In genomic region chr3:90245406-90245805, GRCm38 (mm10) we compare ENCODE assay signal across 28 mouse cellular contexts. TPM values are rescaled to one million over a fixed set of nuclear protein-coding genes. Genes with fewer than 3 reads are reported as not detected.
DNase-seq lines count a peak whose midpoint lies in the region; ATAC-seq and TF ChIP-seq lines count a peak whose summit lies in the region.
"Had no signal": no experiment of that assay in that cellular context is flagged by ENCODE, and none has a peak within 500 bp of the region (broad histone marks: within the 10 kb centered on the region; RNA-seq: fewer than 3 reads in every experiment).

No protein-coding gene starts in this region.

- ATAC-seq in lung, postnatal 0 days = no peak
- ATAC-seq in forebrain, embryonic 16.5 days = no peak
- ATAC-seq: intestine, embryonic 15.5 days; midbrain, embryonic 15.5 days had no signal

- H3K27me3 ChIP-seq in lung, postnatal 0 days (replicated peaks; ENCODE audit: insufficient read depth, low read length) = no peaks in the 10 kb centered on the region
- H3K27me3 ChIP-seq in limb, embryonic 10.5 days (ENCODE audit: low read depth, poor library complexity, severe bottlenecking) = peaks cover 7% of the 10 kb centered on the region; the same call in 1 of the 2 replicates
- no peaks in the 10 kb centered on the region for H3K27me3 ChIP-seq in forebrain, embryonic 16.5 days (replicated peaks; ENCODE audit: control insufficient read depth, insufficient read depth, low read length)
- H3K27me3 ChIP-seq: CH12.LX; embryonic facial prominence, embryonic 13.5 days; forebrain, embryonic 12.5 days; hindbrain, embryonic 15.5 days; intestine, embryonic 15.5 days; limb, embryonic 12.5 days; liver, embryonic 15.5 days; lung, embryonic 15.5 days; midbrain, embryonic 15.5 days; neural tube, embryonic 13.5 days had no signal

- 52% methylated on average over 2 of the region's 2 CpGs for WGBS in lung, postnatal 0 days
- 41% methylated on average over 2 of the region's 2 CpGs for WGBS in lung, adult 2 months
- WGBS in limb, embryonic 10.5 days = 93% methylated on average over 2 of the region's 2 CpGs
- WGBS in forebrain, embryonic 16.5 days = 49% methylated on average over 2 of the region's 2 CpGs

- H3K4me3 ChIP-seq in lung, postnatal 0 days (ENCODE audit: low read depth, low read length) = no peak overlapping the region
- no peak overlapping the region for H3K4me3 ChIP-seq in lung, adult 2 months (replicated peaks; ENCODE audit: extremely low read depth, low read depth, low read length)
- no peak overlapping the region for H3K4me3 ChIP-seq in limb, embryonic 10.5 days
- H3K4me3 ChIP-seq in forebrain, embryonic 16.5 days (replicated peaks; ENCODE audit: low read length) = no peak overlapping the region
- H3K4me3 ChIP-seq: embryonic facial prominence, embryonic 13.5 days; forebrain, embryonic 12.5 days; hindbrain, embryonic 10.5 days; hindbrain, embryonic 15.5 days; intestine, embryonic 15.5 days; limb, embryonic 12.5 days; liver, embryonic 15.5 days; lung, embryonic 15.5 days; midbrain, embryonic 15.5 days; neural tube, embryonic 13.5 days had no signal

- no peak for TF ChIP-seq EP300 in lung, postnatal 0 days (IDR thresholded peaks at IDR 0.05)

- peaks cover 13% of the 10 kb centered on the region; the same call in 1 of the 2 replicates for H3K4me1 ChIP-seq in lung, postnatal 0 days (ENCODE audit: insufficient read depth, low read depth, low read length)
- peaks cover 6% of the 10 kb centered on the region for H3K4me1 ChIP-seq in lung, adult 2 months (ENCODE audit: control insufficient read depth, insufficient read depth, low read length)
- peaks cover 41% of the 10 kb centered on the region for H3K4me1 ChIP-seq in limb, embryonic 10.5 days
- peaks cover 24% of the 10 kb centered on the region for H3K4me1 ChIP-seq in forebrain, embryonic 16.5 days (replicated peaks; ENCODE audit: control insufficient read depth, insufficient read depth, low read length)

- no peaks in the 10 kb centered on the region for H3K9me3 ChIP-seq in lung, postnatal 0 days (ENCODE audit: low read length)
- H3K9me3 ChIP-seq in limb, embryonic 10.5 days (replicated peaks) = no peaks in the 10 kb centered on the region
- no peaks in the 10 kb centered on the region for H3K9me3 ChIP-seq in forebrain, embryonic 16.5 days (ENCODE audit: control insufficient read depth, low read length)
- H3K9me3 ChIP-seq: embryonic facial prominence, embryonic 13.5 days; forebrain, embryonic 12.5 days; hindbrain, embryonic 10.5 days; hindbrain, embryonic 15.5 days; intestine, embryonic 15.5 days; limb, embryonic 12.5 days; liver, embryonic 15.5 days; lung, embryonic 15.5 days; midbrain, embryonic 15.5 days; neural tube, embryonic 13.5 days had no signal

- no peak overlapping the region for H3K27ac ChIP-seq in lung, postnatal 0 days (ENCODE audit: low read length)
- no peak overlapping the region for H3K27ac ChIP-seq in limb, embryonic 10.5 days
- no peak overlapping the region for H3K27ac ChIP-seq in forebrain, embryonic 16.5 days (ENCODE audit: low read length)
- H3K27ac ChIP-seq: embryonic facial prominence, embryonic 13.5 days; forebrain, embryonic 12.5 days; hindbrain, embryonic 10.5 days; hindbrain, embryonic 15.5 days; intestine, embryonic 15.5 days; limb, embryonic 12.5 days; liver, embryonic 15.5 days; lung, embryonic 15.5 days; midbrain, embryonic 15.5 days; neural tube, embryonic 13.5 days had no signal

- H3K36me3 ChIP-seq in lung, postnatal 0 days (ENCODE audit: insufficient read depth, low read length) = no peaks in the 10 kb centered on the region
- peaks cover 11% of the 10 kb centered on the region for H3K36me3 ChIP-seq in limb, embryonic 10.5 days
- H3K36me3 ChIP-seq in forebrain, embryonic 16.5 days (ENCODE audit: control insufficient read depth, insufficient read depth) = no peaks in the 10 kb centered on the region
- H3K36me3 ChIP-seq: hindbrain, embryonic 15.5 days; intestine, embryonic 15.5 days; lung, embryonic 15.5 days; midbrain, embryonic 15.5 days; neural tube, embryonic 13.5 days had no signal

- H3K9ac ChIP-seq in lung, postnatal 0 days (replicated peaks; ENCODE audit: low read depth) = no peak overlapping the region
- no peak overlapping the region for H3K9ac ChIP-seq in forebrain, embryonic 16.5 days (replicated peaks; ENCODE audit: low read depth, low read length)
- H3K9ac ChIP-seq: embryonic facial prominence, embryonic 13.5 days; forebrain, embryonic 12.5 days; hindbrain, embryonic 15.5 days; intestine, embryonic 15.5 days; limb, embryonic 12.5 days; liver, embryonic 15.5 days; lung, embryonic 15.5 days; midbrain, embryonic 15.5 days; neural tube, embryonic 13.5 days had no signal

- TF ChIP-seq POLR2A in lung, adult 2 months (IDR thresholded peaks at IDR 0.05; ENCODE audit: borderline replicate concordance, extremely low read depth, low read depth, low read length) = no peak

- DNase-seq in lung, postnatal 0 days (ENCODE audit: low spot score) = peak; percentile 8
- no peak for DNase-seq in lung, adult 2 months
- peak; percentile 49 for DNase-seq in CD4-positive helper T cell, adult 2 months (ENCODE audit: low read depth, low spot score)
- peak; percentile 57 for DNase-seq in adipocyte (ENCODE audit: low spot score)
- DNase-seq in naive thymus-derived CD4-positive, alpha-beta T cell, adult 2 months (ENCODE audit: low read depth) = peak; percentile 50
- no peak for DNase-seq in limb, embryonic 10.5 days (ENCODE audit: low spot score)
- DNase-seq: adrenal gland, postnatal 14 days; cerebellum, adult 11 months; cerebellum, adult 9-10 months; embryo, embryonic 11 days; gastrocnemius, postnatal 14 days; heart, postnatal 14 days; kidney, adult 2 months; kidney, postnatal 4 days; layer of hippocampus, postnatal 36 days; lung, postnatal 36 days had no signal

- TF ChIP-seq CTCF in lung, postnatal 0 days (IDR thresholded peaks at IDR 0.05) = no peak
- no peak for TF ChIP-seq CTCF in lung, adult 2 months (IDR thresholded peaks at IDR 0.05; ENCODE audit: insufficient read depth, low read length)

- no peak overlapping the region for H3K4me2 ChIP-seq in lung, postnatal 0 days (replicated peaks; ENCODE audit: low read depth, low read length)
- H3K4me2 ChIP-seq in forebrain, embryonic 16.5 days (ENCODE audit: low read length) = no peak overlapping the region
- H3K4me2 ChIP-seq: embryonic facial prominence, embryonic 13.5 days; forebrain, embryonic 12.5 days; hindbrain, embryonic 15.5 days; intestine, embryonic 15.5 days; limb, embryonic 12.5 days; liver, embryonic 15.5 days; lung, embryonic 15.5 days; midbrain, embryonic 15.5 days; neural tube, embryonic 13.5 days had no signal

RNA-seq across cellular contexts. Expression of gene Creb3l4, which starts 2.1 kb away (rescaled TPM):
- 2.4 and 2.8 TPM in 2 replicates for polyA plus RNA-seq in lung, postnatal 0 days (2015; fragmentation: Nextera tagmentation; extraction: Ambion mirVana)
- polyA plus RNA-seq in lung, adult 2 months (2012; rRNA removed) = 2.0 TPM in 2 replicates
- 4.0 and 8.9 TPM in 2 replicates for polyA plus RNA-seq in limb, embryonic 10.5 days (2016; fragmentation: Nextera tagmentation; extraction: Ambion mirVana)
- polyA plus RNA-seq in forebrain, embryonic 16.5 days (2015; fragmentation: Nextera tagmentation; extraction: Ambion mirVana) = 2.7 and 3.3 TPM in 2 replicates

RNA-seq across cellular contexts. Expression of gene Slc39a1, which starts 2.6 kb away (rescaled TPM):
- polyA plus RNA-seq in lung, postnatal 0 days (2015; fragmentation: Nextera tagmentation; extraction: Ambion mirVana) = 143 and 152 TPM in 2 replicates
- 72.8 and 83.7 TPM in 2 replicates for polyA plus RNA-seq in lung, adult 2 months (2012; rRNA removed)
- 55.6 and 60.1 TPM in 2 replicates for polyA plus RNA-seq in limb, embryonic 10.5 days (2016; fragmentation: Nextera tagmentation; extraction: Ambion mirVana)
- polyA plus RNA-seq in forebrain, embryonic 16.5 days (2015; fragmentation: Nextera tagmentation; extraction: Ambion mirVana) = 42.5 and 43.1 TPM in 2 replicates

RNA-seq across cellular contexts. Expression of gene Crtc2, which starts 8.6 kb away (rescaled TPM):
- 11.9 and 16.2 TPM in 2 replicates for polyA plus RNA-seq in lung, postnatal 0 days (2015; fragmentation: Nextera tagmentation; extraction: Ambion mirVana)
- 60.2 and 77.4 TPM in 2 replicates for polyA plus RNA-seq in lung, adult 2 months (2012; rRNA removed)
- 26.5 and 31.6 TPM in 2 replicates for polyA plus RNA-seq in limb, embryonic 10.5 days (2016; fragmentation: Nextera tagmentation; extraction: Ambion mirVana)
- polyA plus RNA-seq in forebrain, embryonic 16.5 days (2015; fragmentation: Nextera tagmentation; extraction: Ambion mirVana) = 18.5 and 23.2 TPM in 2 replicates

RNA-seq across cellular contexts. Expression of gene Jtb, which starts 14.0 kb away (rescaled TPM):
- polyA plus RNA-seq in lung, postnatal 0 days (2015; fragmentation: Nextera tagmentation; extraction: Ambion mirVana) = 148 and 154 TPM in 2 replicates
- polyA plus RNA-seq in lung, adult 2 months (2012; rRNA removed) = 49.4 and 66.3 TPM in 2 replicates
- polyA plus RNA-seq in limb, embryonic 10.5 days (2016; fragmentation: Nextera tagmentation; extraction: Ambion mirVana) = 71.4 and 73.5 TPM in 2 replicates
- polyA plus RNA-seq in forebrain, embryonic 16.5 days (2015; fragmentation: Nextera tagmentation; extraction: Ambion mirVana) = 106 and 114 TPM in 2 replicates

RNA-seq across cellular contexts. Expression of gene Dennd4b, which starts 19.6 kb away (rescaled TPM):
- 2.3 and 2.7 TPM in 2 replicates for polyA plus RNA-seq in lung, postnatal 0 days (2015; fragmentation: Nextera tagmentation; extraction: Ambion mirVana)
- polyA plus RNA-seq in lung, adult 2 months (2012; rRNA removed) = 37.5 and 39.6 TPM in 2 replicates
- 3.4 and 5.1 TPM in 2 replicates for polyA plus RNA-seq in limb, embryonic 10.5 days (2016; fragmentation: Nextera tagmentation; extraction: Ambion mirVana)
- polyA plus RNA-seq in forebrain, embryonic 16.5 days (2015; fragmentation: Nextera tagmentation; extraction: Ambion mirVana) = 5.3 and 6.7 TPM in 2 replicates

Comparison
In these comparisons a context has a peak if more than half of its experiments do, and no peak if none do; other contexts are left out.
1. DNase-seq: peak in lung, postnatal 0 days (single experiment), CD4-positive helper T cell, adult 2 months (single experiment), adipocyte (single experiment) and naive thymus-derived CD4-positive, alpha-beta T cell, adult 2 months (single experiment); none in lung, adult 2 months (single experiment) and limb, embryonic 10.5 days (single experiment).